ENCODE assay signal across 9 mouse cellular contexts in genomic region chr11:18875911-18876885, GRCm38 (mm10).
A peak's percentile ranks its signal among the peaks of the same experiment; 100 is the strongest.
DNase-seq lines count a peak whose midpoint lies in the region; ATAC-seq and TF ChIP-seq lines count a peak whose summit lies in the region.
"Had no signal": no experiment of that assay in that cellular context is flagged by ENCODE, and none has a peak within 500 bp of the region (broad histone marks: within the 10 kb centered on the region; RNA-seq: fewer than 3 reads in every experiment).

No protein-coding gene starts in this region.

- H3K27me3 ChIP-seq in embryonic facial prominence, embryonic 15.5 days, result peaks cover 37% of the 10 kb centered on the region
- H3K27me3 ChIP-seq in intestine, postnatal 0 days (replicated peaks; ENCODE audit: control insufficient read depth, insufficient read depth, low read length), result peaks cover 50% of the 10 kb centered on the region
- H3K27me3 ChIP-seq in midbrain, embryonic 11.5 days (ENCODE audit: control insufficient read depth, insufficient read depth, low read length), result peaks cover 41% of the 10 kb centered on the region

- H3K4me3 ChIP-seq in embryonic facial prominence, embryonic 15.5 days (replicated peaks), result peak overlapping the region; percentile 51
- peak overlapping the region; percentile 53 for H3K4me3 ChIP-seq in intestine, postnatal 0 days (ENCODE audit: low read depth, low read length)
- peak overlapping the region; percentile 37 for H3K4me3 ChIP-seq in midbrain, embryonic 11.5 days (ENCODE audit: low read depth, low read length)

- no peaks in the 10 kb centered on the region for H3K9me3 ChIP-seq in embryonic facial prominence, embryonic 15.5 days (replicated peaks)
- H3K9me3 ChIP-seq in intestine, postnatal 0 days (ENCODE audit: control insufficient read depth), result no peaks in the 10 kb centered on the region
- no peaks in the 10 kb centered on the region for H3K9me3 ChIP-seq in midbrain, embryonic 11.5 days (ENCODE audit: control insufficient read depth, low read length)

- peak overlapping the region; percentile 86 for H3K4me2 ChIP-seq in embryonic facial prominence, embryonic 15.5 days (replicated peaks)
- H3K4me2 ChIP-seq in intestine, postnatal 0 days (replicated peaks; ENCODE audit: low read depth), result peak overlapping the region; percentile 79
- H3K4me2 ChIP-seq in midbrain, embryonic 11.5 days, result peak overlapping the region; percentile 84

- peak overlapping the region; percentile 55 for H3K27ac ChIP-seq in embryonic facial prominence, embryonic 15.5 days (replicated peaks)
- H3K27ac ChIP-seq in intestine, postnatal 0 days (ENCODE audit: low read depth, low read length), result peak overlapping the region; percentile 66
- no peak overlapping the region for H3K27ac ChIP-seq in midbrain, embryonic 11.5 days (ENCODE audit: low read depth, low read length)
- H3K27ac ChIP-seq: macrophage had no signal

- H3K4me1 ChIP-seq in embryonic facial prominence, embryonic 15.5 days, result peaks cover 36% of the 10 kb centered on the region
- 0 out of 2 replicates have a peak, but pooled peaks cover 3% of the 10 kb centered on the region for H3K4me1 ChIP-seq in intestine, postnatal 0 days (replicated peaks; ENCODE audit: control insufficient read depth, insufficient read depth, low read length)
- H3K4me1 ChIP-seq in midbrain, embryonic 11.5 days (ENCODE audit: control insufficient read depth, insufficient read depth, low read length), result peaks cover 54% of the 10 kb centered on the region

- DNase-seq in adrenal gland, adult (ENCODE audit: inconsistent age in 2 of 2, low spot score in 1 of 2), result peak; percentile 67 to 93
- DNase-seq in adrenal gland, postnatal 4 days (ENCODE audit: low spot score in 2 of 2), result no peak
- peak; percentile 41 for DNase-seq in R1 (ENCODE audit: low read depth, low spot score)
- DNase-seq in midbrain, embryonic 11.5 days (ENCODE audit: low spot score, missing footprints), result peak; percentile 95
- DNase-seq in left cerebral cortex, adult 18-20 months (ENCODE audit: low spot score in 2 of 2), result no peak
- DNase-seq in testis, postnatal 10 days (ENCODE audit: low spot score), result no peak

- H3K36me3 ChIP-seq in embryonic facial prominence, embryonic 15.5 days, result no peaks in the 10 kb centered on the region
- no peaks in the 10 kb centered on the region for H3K36me3 ChIP-seq in intestine, postnatal 0 days (ENCODE audit: control insufficient read depth, insufficient read depth)
- H3K36me3 ChIP-seq in midbrain, embryonic 11.5 days (ENCODE audit: control insufficient read depth, insufficient read depth, low read length), result no peaks in the 10 kb centered on the region

- TF ChIP-seq CTCF in intestine, postnatal 0 days (IDR thresholded peaks at IDR 0.05; ENCODE audit: low read depth), result no peak

- 13% methylated on average over 27 of the region's 27 CpGs for WGBS in embryonic facial prominence, embryonic 15.5 days
- WGBS in intestine, postnatal 0 days, result 47% methylated on average over 27 of the region's 27 CpGs
- 1% methylated on average over 27 of the region's 27 CpGs for WGBS in midbrain, embryonic 11.5 days

- H3K9ac ChIP-seq in embryonic facial prominence, embryonic 15.5 days, result peak overlapping the region; percentile 26; the same call in 1 of the 2 replicates
- H3K9ac ChIP-seq in intestine, postnatal 0 days (ENCODE audit: low read depth, low read length), result 0 out of 2 replicates have a peak overlapping the region, but pooled peaks have one; percentile 45
- H3K9ac ChIP-seq in midbrain, embryonic 11.5 days (ENCODE audit: low read length), result peak overlapping the region; percentile 64

- ATAC-seq in embryonic facial prominence, embryonic 15.5 days (ENCODE audit: insufficient number of reproducible peaks, low FRiP score, low TSS enrichment, low read depth), result no peak
- ATAC-seq in intestine, postnatal 0 days, result no peak
- ATAC-seq in midbrain, embryonic 11.5 days (ENCODE audit: low FRiP score), result no peak

Comparison
In these comparisons a context has a peak if more than half of its experiments do, and no peak if none do; other contexts are left out.
1. DNase-seq: peak in adrenal gland, adult (2 of 2), R1 (single experiment) and midbrain, embryonic 11.5 days (single experiment); none in adrenal gland, postnatal 4 days (0 of 2), left cerebral cortex, adult 18-20 months (0 of 2) and testis, postnatal 10 days (single experiment).
2. Peak in every context shown above with its lines, with median percentiles within 50 percentile points of each other: H3K4me2 ChIP-seq, H3K4me3 ChIP-seq and H3K9ac ChIP-seq.